In genomic region chr1:118756171-118756865, GRCm38 (mm10) we compare ENCODE assay signal across 20 mouse cellular contexts.
A peak's percentile ranks its signal among the peaks of the same experiment; 100 is the strongest.
DNase-seq lines count a peak whose midpoint lies in the region; ATAC-seq and TF ChIP-seq lines count a peak whose summit lies in the region.
"Had no signal": no experiment of that assay in that cellular context is flagged by ENCODE, and none has a peak within 500 bp of the region (broad histone marks: within the 10 kb centered on the region; RNA-seq: fewer than 3 reads in every experiment).

No protein-coding gene starts in this region.

- CTCF ChIA-PET in Patski (lab: Charles Lee), result interaction anchor here (0.8 to 1.0 kb wide), 3 partner anchors 10 to 194 kb away, joined by 3 read pairs; no protein-coding TSS in a partner anchor

- no peak for ATAC-seq in heart, embryonic 16.5 days (replicated peaks; ENCODE audit: extremely low read depth, insufficient read depth, low FRiP score)
- peak; percentile 88 for ATAC-seq in Patski
- ATAC-seq in kidney, embryonic 15.5 days (replicated peaks; ENCODE audit: low FRiP score), result peak; percentile 73
- ATAC-seq in granulocyte monocyte progenitor cell, adult 5-6 weeks (replicated peaks; ENCODE audit: poor library complexity, severe bottlenecking), result no peak
- ATAC-seq in hindbrain, embryonic 16.5 days, result no peak
- ATAC-seq: hindbrain, postnatal 0 days had no signal

- no peak overlapping the region for H3K9ac ChIP-seq in heart, embryonic 16.5 days (ENCODE audit: low read length)
- H3K9ac ChIP-seq in kidney, embryonic 15.5 days, result no peak overlapping the region
- H3K9ac ChIP-seq in hindbrain, embryonic 16.5 days (ENCODE audit: low read depth, low read length), result no peak overlapping the region
- H3K9ac ChIP-seq: lung, embryonic 14.5 days; neural tube, embryonic 12.5 days had no signal

- 36% methylated on average over 9 of the region's 9 CpGs for WGBS in heart, embryonic 16.5 days
- 59% methylated on average over 9 of the region's 9 CpGs for WGBS in embryonic facial prominence, embryonic 10.5 days
- WGBS in kidney, embryonic 15.5 days, result 24% methylated on average over 9 of the region's 9 CpGs
- 57% methylated on average over 9 of the region's 9 CpGs for WGBS in hindbrain, embryonic 16.5 days

- no peak overlapping the region for H3K4me2 ChIP-seq in heart, embryonic 16.5 days (ENCODE audit: low read depth, low read length)
- H3K4me2 ChIP-seq in kidney, embryonic 15.5 days, result no peak overlapping the region
- no peak overlapping the region for H3K4me2 ChIP-seq in hindbrain, embryonic 16.5 days (ENCODE audit: low read length)
- H3K4me2 ChIP-seq: liver, embryonic 11.5 days; lung, embryonic 14.5 days; neural tube, embryonic 12.5 days had no signal

- no peaks in the 10 kb centered on the region for H3K36me3 ChIP-seq in heart, embryonic 16.5 days (ENCODE audit: control insufficient read depth, insufficient read depth)
- no peaks in the 10 kb centered on the region for H3K36me3 ChIP-seq in embryonic facial prominence, embryonic 10.5 days (replicated peaks)
- H3K36me3 ChIP-seq in kidney, embryonic 15.5 days, result no peaks in the 10 kb centered on the region
- no peaks in the 10 kb centered on the region for H3K36me3 ChIP-seq in hindbrain, embryonic 16.5 days (ENCODE audit: control insufficient read depth, insufficient read depth, low read length)
- H3K36me3 ChIP-seq: G1E; neural tube, embryonic 12.5 days had no signal

- peaks cover 8% of the 10 kb centered on the region for H3K4me1 ChIP-seq in heart, embryonic 16.5 days (ENCODE audit: control insufficient read depth, insufficient read depth, low read length)
- peaks cover 11% of the 10 kb centered on the region; the same call in 1 of the 2 replicates for H3K4me1 ChIP-seq in embryonic facial prominence, embryonic 10.5 days
- H3K4me1 ChIP-seq in kidney, embryonic 15.5 days, result peaks cover 21% of the 10 kb centered on the region
- no peaks in the 10 kb centered on the region for H3K4me1 ChIP-seq in hindbrain, embryonic 16.5 days (ENCODE audit: control insufficient read depth, insufficient read depth, low read depth, low read length)
- H3K4me1 ChIP-seq: neural tube, embryonic 12.5 days had no signal

- H3K9me3 ChIP-seq in heart, embryonic 16.5 days (replicated peaks; ENCODE audit: control insufficient read depth, low read length), result no peaks in the 10 kb centered on the region
- H3K9me3 ChIP-seq in embryonic facial prominence, embryonic 10.5 days, result no peaks in the 10 kb centered on the region
- no peaks in the 10 kb centered on the region for H3K9me3 ChIP-seq in kidney, embryonic 15.5 days (replicated peaks)
- H3K9me3 ChIP-seq in hindbrain, embryonic 16.5 days (ENCODE audit: control insufficient read depth, low read length), result no peaks in the 10 kb centered on the region
- H3K9me3 ChIP-seq: neural tube, embryonic 12.5 days had no signal

- TF ChIP-seq CTCF in Patski (IDR thresholded peaks at IDR 0.05), result no peak

- no peak overlapping the region for H3K4me3 ChIP-seq in heart, embryonic 16.5 days (ENCODE audit: low read length)
- no peak overlapping the region for H3K4me3 ChIP-seq in embryonic facial prominence, embryonic 10.5 days
- H3K4me3 ChIP-seq in kidney, embryonic 15.5 days (replicated peaks), result no peak overlapping the region
- H3K4me3 ChIP-seq in hindbrain, embryonic 16.5 days (ENCODE audit: low read length), result no peak overlapping the region
- H3K4me3 ChIP-seq: layer of hippocampus, adult 2 months; left cerebral cortex, adult 2 months; neural tube, embryonic 12.5 days had no signal

- H3K27ac ChIP-seq in heart, embryonic 16.5 days (ENCODE audit: low read length), result 0 out of 2 replicates have a peak overlapping the region, but pooled peaks have one; percentile 9
- H3K27ac ChIP-seq in embryonic facial prominence, embryonic 10.5 days (replicated peaks), result 0 out of 2 replicates have a peak overlapping the region, but pooled peaks have one; percentile 19
- H3K27ac ChIP-seq in kidney, embryonic 15.5 days, result peak overlapping the region; percentile 87
- no peak overlapping the region for H3K27ac ChIP-seq in hindbrain, embryonic 16.5 days (ENCODE audit: low read depth, low read length)
- H3K27ac ChIP-seq: hindbrain, postnatal 0 days; layer of hippocampus, adult 2 months; left cerebral cortex, adult 2 months; neural tube, embryonic 12.5 days had no signal

- no peak for DNase-seq in heart, adult 8-10 months (ENCODE audit: low spot score)
- peak; percentile 73 for DNase-seq in Patski (ENCODE audit: low read depth, low spot score)
- DNase-seq in embryonic facial prominence, embryonic 10.5 days (ENCODE audit: low spot score), result no peak
- DNase-seq in left cerebral cortex, adult 8-10 months (ENCODE audit: low spot score in 2 of 2), result no peak
- DNase-seq: adrenal gland, postnatal 14 days; cerebellum, postnatal 14 days; gastrocnemius, postnatal 14 days; heart, postnatal 14 days; lung, embryonic 14.5 days; thymus, postnatal 14 days had no signal

- in situ Hi-C loops in Patski (cut with MboI; ENCODE audit: low pct_unique_long_range_greater_than_20kb), result loop anchor here (5.0 kb wide), 3 partner anchors 59 to 424 kb away; no protein-coding TSS in a partner anchor

- POLR2A ChIA-PET in Patski (lab: Charles Lee), result no interaction called here

- no peaks in the 10 kb centered on the region for H3K27me3 ChIP-seq in heart, embryonic 16.5 days (ENCODE audit: control insufficient read depth, insufficient read depth, low read length)
- no peaks in the 10 kb centered on the region for H3K27me3 ChIP-seq in Patski
- H3K27me3 ChIP-seq in embryonic facial prominence, embryonic 10.5 days (replicated peaks; ENCODE audit: low read depth, poor library complexity, severe bottlenecking), result no peaks in the 10 kb centered on the region
- H3K27me3 ChIP-seq in kidney, embryonic 15.5 days, result no peaks in the 10 kb centered on the region
- H3K27me3 ChIP-seq in hindbrain, embryonic 16.5 days (replicated peaks; ENCODE audit: control insufficient read depth, insufficient read depth, low read length), result no peaks in the 10 kb centered on the region
- H3K27me3 ChIP-seq: neural tube, embryonic 12.5 days had no signal

Comparison
In these comparisons a context has a peak if more than half of its experiments do, and no peak if none do; other contexts are left out.
1. ATAC-seq: peak in Patski (single experiment) and kidney, embryonic 15.5 days (single experiment); none in heart, embryonic 16.5 days (single experiment), granulocyte monocyte progenitor cell, adult 5-6 weeks (single experiment) and hindbrain, embryonic 16.5 days (single experiment).